Mouse (Mus musculus): Measurements from ENCODE around the gene Ablim1.

The Ablim1 gene

DNA sequence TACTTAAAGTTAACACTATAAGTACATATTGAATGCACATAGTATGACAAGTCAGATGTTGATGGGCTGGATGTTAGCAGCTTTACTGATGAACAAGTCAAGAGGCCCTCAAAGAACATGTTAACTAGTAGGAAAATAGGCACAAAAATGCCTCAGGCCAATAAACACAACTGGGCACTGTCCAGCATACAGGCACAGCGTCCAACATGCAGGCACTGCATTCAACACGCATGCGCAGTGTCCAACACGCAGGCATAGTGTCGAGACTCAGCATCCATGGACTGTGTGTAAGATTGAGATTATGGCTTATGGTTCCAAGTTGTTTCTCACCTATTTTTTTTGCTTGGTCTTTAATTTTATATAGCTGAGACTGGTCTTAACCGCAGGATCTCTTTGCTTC is 92.1 kb downstream of the Ablim1 start:
- DNase-seq (ENCODE audit: low read depth, low spot score), result no peak

GRCm38 (mm10) chr19:57221684-57222235 is 93.0 kb downstream of the Ablim1 start:
- no peak for DNase-seq (ENCODE audit: low read depth, low spot score)

DNA sequence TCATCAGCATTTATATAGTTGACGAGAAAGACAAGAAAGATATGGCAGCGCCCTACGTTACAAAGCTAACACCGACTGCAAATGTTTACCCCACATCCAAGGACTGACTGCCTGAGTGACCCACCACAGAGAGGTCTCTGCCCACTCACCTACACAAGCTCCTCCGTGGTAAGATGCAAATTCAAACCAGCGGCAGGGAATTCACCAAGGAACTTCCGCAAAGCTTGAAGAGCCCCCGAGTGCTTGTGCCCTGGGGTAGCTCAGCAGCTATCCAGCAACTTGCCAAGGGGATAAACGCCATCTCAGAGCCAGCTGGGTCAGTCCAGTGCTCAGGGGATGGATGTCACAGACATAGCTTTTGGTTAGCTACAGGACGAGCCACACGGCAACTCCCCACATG is 95.0 kb downstream of the Ablim1 start:
- no peak for DNase-seq (ENCODE audit: low read depth, low spot score)

DNA sequence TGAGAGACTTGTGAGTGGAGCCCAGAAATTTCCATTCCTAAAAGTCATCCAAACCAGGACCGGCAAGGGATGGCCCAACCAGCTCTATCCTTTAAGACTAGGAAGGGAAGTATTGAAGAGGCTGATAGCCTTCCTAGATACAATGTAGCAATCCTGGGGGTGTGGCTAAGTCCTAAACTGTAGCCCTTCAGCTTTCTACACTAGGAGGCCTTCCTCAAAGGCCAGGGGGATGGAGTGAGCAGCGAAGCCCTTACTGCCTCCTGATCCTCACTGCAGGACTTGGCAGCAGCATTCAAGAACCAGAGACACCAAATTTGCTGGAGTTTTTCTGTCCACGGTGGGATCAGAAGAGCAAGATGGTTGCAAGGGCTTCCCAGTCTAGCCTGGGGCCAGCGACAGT is 97.6 kb downstream of the Ablim1 start:
- DNase-seq (ENCODE audit: low read depth, low spot score), result no peak

DNA sequence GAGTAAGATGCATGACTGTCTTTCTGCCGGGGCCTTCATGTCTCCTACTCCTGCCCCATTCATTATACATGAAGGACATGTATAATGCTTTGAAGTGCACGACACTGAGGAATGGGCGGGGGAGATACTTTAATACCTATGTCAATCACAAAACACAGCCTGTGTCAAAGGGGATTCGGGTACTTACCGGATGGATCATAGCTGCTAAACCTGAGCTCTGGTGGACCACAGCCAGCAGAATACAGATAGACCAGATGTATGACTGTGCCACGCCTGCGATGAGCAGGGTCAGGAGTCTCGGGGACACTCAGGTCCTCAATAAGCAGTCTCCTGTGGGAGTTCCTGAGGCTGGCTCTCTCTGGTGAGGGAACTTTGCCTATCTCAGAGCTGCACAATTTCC is 99.2 kb downstream of the Ablim1 start:
- no peak for DNase-seq (ENCODE audit: low read depth, low spot score)

- DNase-seq (ENCODE audit: low read depth, low spot score), result no peak
Measured at GRCm38 (mm10) chr19:57212406-57212805, 102.3 kb downstream of the Ablim1 start.

DNA sequence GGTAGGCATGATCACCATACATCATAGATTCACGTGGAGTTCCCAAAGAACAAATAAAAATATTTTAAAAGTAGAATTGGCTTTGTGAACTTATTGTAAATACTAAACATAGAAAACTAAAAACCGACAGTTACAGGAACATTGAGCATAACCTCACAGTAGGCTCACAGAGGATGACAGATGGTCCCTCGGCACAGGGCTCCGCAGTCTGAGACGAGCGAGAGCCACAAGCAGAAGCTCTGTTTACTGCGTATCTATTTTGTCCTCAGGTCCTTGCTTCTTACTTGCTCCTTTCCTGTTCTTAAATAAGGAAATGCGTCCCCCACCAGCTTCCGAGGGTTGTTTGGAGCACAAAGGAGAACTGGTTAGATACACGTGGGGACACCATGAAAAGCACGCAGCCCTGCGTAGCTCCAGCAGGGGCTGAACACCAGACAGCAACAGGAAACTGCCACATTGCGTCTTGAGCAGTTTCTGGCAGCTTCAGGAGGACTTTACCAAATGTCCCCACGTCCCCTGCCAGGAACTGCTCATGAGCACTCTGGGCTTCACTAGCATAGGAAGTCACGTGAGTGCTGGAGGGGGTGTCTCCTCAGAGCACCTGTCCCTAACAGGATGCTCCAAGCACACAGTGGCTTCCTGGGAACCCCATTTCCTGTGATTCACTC is 103.1 kb downstream of the Ablim1 start:
- peak; percentile 47 for DNase-seq (ENCODE audit: low read depth, low spot score)

GRCm38 (mm10) chr19:57210924-57211323 is 103.8 kb downstream of the Ablim1 start:
- DNase-seq (ENCODE audit: low read depth, low spot score), result no peak

- DNase-seq (ENCODE audit: low read depth, low spot score), result no peak
Measured at GRCm38 (mm10) chr19:57204101-57204500, 110.6 kb downstream of the Ablim1 start.

- no peak for DNase-seq (ENCODE audit: low read depth, low spot score)
Measured at GRCm38 (mm10) chr19:57202554-57202953, 112.2 kb downstream of the Ablim1 start.

DNA sequence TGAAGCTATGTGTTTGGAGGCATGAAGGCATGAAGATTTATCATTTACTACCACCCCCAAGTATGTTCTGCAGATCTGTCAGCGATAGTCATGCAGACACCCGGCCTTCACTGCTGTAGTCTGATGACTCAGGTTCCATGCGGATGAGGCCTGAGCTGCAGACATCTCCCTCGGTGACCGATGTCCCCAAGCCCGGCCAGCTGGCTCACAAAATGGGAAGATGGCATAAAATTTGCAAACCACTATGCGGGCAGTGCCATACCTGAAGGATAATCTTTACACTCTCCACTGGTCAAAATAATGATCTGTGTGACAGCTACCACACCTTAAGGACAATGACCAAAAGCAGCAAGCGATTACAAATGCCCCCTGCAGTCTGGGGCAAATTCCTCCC is 113.6 kb downstream of the Ablim1 start:
- DNase-seq (ENCODE audit: low read depth, low spot score), result no peak

DNA sequence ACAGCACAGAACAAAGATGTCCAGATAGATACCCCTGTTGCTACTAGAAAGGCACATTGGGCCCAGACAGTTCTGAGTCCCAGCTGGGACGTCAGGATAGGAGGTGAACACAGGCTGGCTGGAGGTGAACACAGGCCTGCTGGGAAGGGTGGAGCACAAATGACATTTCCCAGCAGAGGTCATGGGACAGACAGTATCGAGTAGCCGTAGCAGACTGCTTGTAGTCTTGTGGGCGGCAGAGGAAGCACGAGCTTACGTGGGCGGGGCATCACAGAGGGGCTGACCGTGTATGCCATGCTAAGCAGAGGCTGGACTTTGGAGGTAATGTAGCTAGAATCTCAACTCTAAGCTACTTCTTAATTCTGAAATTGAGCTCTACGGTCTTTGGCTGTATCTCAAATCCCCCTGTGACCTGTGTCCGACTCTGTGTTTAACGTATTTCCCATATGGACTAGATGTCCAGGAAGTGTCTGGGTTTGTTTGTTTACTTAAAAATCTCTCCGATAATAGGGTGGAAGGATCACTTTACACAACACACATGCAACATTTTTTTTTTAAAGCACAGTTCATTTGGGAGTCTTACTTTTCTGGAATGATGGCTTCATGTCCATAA is 114.1 kb downstream of the Ablim1 start:
- DNase-seq (ENCODE audit: low read depth, low spot score), result no peak

GRCm38 (mm10) chr19:57199361-57199760 is 115.4 kb downstream of the Ablim1 start:
- no peak for DNase-seq (ENCODE audit: low read depth, low spot score)

GRCm38 (mm10) chr19:57198531-57198930 is 116.2 kb downstream of the Ablim1 start:
- DNase-seq (ENCODE audit: low read depth, low spot score), result no peak

- DNase-seq (ENCODE audit: low read depth, low spot score), result no peak
Measured at GRCm38 (mm10) chr19:57198029-57198428, 116.7 kb downstream of the Ablim1 start.

DNA sequence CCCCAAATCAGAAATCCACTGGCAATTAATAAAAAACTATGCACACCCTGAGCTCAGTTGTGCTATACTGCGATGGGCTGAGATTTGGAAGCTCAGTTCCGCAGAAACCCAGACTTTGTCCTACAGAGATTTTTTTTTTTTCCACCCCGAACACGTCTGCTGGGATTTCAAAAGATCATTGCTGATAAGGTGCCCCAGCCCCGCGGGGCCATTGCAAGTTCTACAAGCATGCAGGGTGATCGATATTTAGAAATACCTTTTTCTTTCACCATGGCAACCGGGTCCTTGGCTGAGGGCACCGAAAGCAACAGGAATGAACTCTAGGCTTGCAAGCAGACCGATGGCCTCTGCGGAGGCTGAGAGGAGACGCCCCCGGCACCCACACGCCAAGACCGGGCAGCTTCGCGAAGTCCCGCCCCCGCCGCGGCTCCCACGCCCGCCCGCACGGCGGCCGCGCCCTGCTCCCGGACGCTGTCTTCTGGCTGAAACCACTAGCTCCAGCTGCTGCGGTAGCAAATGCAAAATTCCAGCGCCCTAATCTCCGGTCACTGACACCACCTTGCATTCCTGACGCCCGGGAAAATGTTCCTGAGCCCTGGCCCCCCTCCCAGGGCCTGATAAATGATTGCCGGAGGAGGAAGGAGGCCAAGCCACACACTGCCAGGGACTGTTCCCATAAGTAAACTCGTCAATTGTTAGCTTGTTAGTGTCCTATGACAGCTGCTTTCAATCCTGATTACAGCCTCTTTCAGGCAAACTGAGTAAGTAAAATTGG is 117.5 kb downstream of the Ablim1 start:
- peak; percentile 32 for DNase-seq (ENCODE audit: low read depth, low spot score)

DNA sequence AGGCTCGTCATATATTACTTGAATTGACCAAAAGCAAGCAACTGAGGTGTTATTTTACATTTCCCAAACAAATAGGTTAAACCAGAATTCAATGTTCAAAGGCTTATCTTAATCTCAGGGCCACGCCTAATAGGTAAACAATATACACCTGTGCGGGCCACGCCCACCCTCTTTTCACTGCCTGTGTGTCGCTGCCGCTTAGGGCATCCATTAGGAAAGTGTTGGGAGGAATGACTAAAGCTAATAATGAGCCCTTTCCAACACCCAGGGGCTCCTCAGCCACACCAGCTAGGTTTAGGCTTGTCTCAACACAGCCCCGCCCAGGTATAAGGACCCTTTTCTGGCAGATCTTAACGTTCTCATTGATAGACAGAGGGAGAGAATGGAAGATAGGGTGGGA is 118.1 kb downstream of the Ablim1 start:
- no peak for DNase-seq (ENCODE audit: low read depth, low spot score)

- no peak for DNase-seq (ENCODE audit: low read depth, low spot score)
Measured at GRCm38 (mm10) chr19:57195169-57195930, 119.4 kb downstream of the Ablim1 start.

DNA sequence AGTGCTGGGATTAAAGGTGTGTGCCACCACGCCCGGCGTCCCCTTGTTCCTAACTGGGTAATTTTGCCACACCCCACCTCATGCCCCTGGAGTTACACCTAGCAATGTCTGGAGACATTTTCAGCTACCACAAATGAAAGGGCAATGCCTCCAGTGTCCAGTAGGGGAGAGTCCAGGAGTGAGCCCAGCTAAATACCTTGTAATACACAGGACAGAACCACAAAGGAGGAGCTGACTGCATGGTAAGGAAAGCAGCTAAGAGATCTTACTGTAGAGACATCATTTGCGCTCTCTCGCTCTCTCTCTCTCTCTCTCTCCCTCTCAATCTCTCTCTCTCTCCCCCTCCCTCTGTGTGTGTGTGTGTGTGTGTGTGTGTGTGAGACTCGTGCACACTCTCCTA is 120.8 kb downstream of the Ablim1 start:
- DNase-seq (ENCODE audit: low read depth, low spot score), result peak; percentile 16

GRCm38 (mm10) chr19:57193382-57193781 is 121.3 kb downstream of the Ablim1 start:
- DNase-seq (ENCODE audit: low read depth, low spot score), result no peak

GRCm38 (mm10) chr19:57191109-57191508 is 123.6 kb downstream of the Ablim1 start:
- DNase-seq (ENCODE audit: low read depth, low spot score), result no peak

DNA sequence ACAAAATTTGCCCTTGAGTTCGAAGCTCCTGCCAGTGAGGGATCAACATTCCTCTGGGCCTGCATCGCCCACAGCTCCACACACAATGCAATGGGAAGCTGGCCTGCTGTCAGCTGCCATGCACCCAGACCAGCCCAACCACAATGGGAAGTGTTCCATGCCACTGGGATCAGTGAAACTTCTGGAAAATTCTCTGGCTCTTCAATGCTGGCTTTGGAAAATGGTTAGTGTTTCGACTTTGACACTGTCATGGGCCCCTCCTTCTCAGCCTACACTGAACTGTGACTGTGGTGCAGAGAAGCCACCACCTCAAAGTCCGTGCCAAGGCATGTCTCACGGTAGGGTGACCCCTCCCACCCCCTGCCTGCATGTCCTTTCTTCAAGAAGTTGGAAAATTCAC is 125.3 kb downstream of the Ablim1 start:
- DNase-seq (ENCODE audit: low read depth, low spot score), result no peak
